Mouse (Mus musculus): Measurements from ENCODE around the gene Adipor1.

Adipor1 gene

GRCm38 (mm10) chr1:134415168-134415831, at the start of gene Adipor1:
Gene Adipor1 (plus strand): TSS chr1:134415378.
- in situ Hi-C loops (cut with MboI, MseI) = no loop called here

- in situ Hi-C loops (cut with MboI, MseI) = no loop called here
These were observed 49.7 kb upstream of the Adipor1 start for GRCm38 (mm10) chr1:134365491-134365890.

GRCm38 (mm10) chr1:134368777-134369337, 46.3 kb upstream of the Adipor1 start:
- in situ Hi-C loops (cut with MboI, MseI) = no loop called here

GRCm38 (mm10) chr1:134374124-134374523, 41.1 kb upstream of the Adipor1 start:
- in situ Hi-C loops (cut with MboI, MseI) = no loop called here

GRCm38 (mm10) chr1:134381051-134381450, 34.1 kb upstream of the Adipor1 start:
- in situ Hi-C loops (cut with MboI, MseI) = no loop called here

- in situ Hi-C loops (cut with MboI, MseI) = no loop called here
These were observed 33.2 kb upstream of the Adipor1 start for GRCm38 (mm10) chr1:134381795-134382625.

GRCm38 (mm10) chr1:134384581-134384980, 30.6 kb upstream of the Adipor1 start:
- in situ Hi-C loops (cut with MboI, MseI) = no loop called here

- in situ Hi-C loops (cut with MboI, MseI) = no loop called here
These were observed 30.0 kb upstream of the Adipor1 start for GRCm38 (mm10) chr1:134385176-134385575.

- in situ Hi-C loops (cut with MboI, MseI) = no loop called here
These were observed 29.5 kb upstream of the Adipor1 start, which contains the start of gene 4933406M09Rik for GRCm38 (mm10) chr1:134385666-134386065. Gene 4933406M09Rik (plus strand): TSS chr1:134385940.

- in situ Hi-C loops (cut with MboI, MseI) = no loop called here
These were observed 21.4 kb upstream of the Adipor1 start for GRCm38 (mm10) chr1:134393827-134394226.

- in situ Hi-C loops (cut with MboI, MseI) = no loop called here
These were observed 17.0 kb upstream of the Adipor1 start for GRCm38 (mm10) chr1:134398210-134398609.

- in situ Hi-C loops (cut with MboI, MseI) = no loop called here
These were observed 15.4 kb upstream of the Adipor1 start for GRCm38 (mm10) chr1:134399735-134400134.

GRCm38 (mm10) chr1:134405509-134406413, 9.4 kb upstream of the Adipor1 start, which contains the start of gene Cyb5r1:
Gene Cyb5r1 (plus strand): TSS chr1:134405559.
- in situ Hi-C loops (cut with MboI, MseI) = loop anchor here (5.0 kb wide), 2 partner anchors 43 to 1757 kb away; partner anchors contain the start of gene Tmem183a

- in situ Hi-C loops (cut with MboI, MseI) = loop anchor here (5.0 kb wide), 2 partner anchors 44 to 1756 kb away; partner anchors contain the start of gene Tmem183a
These were observed 8.8 kb upstream of the Adipor1 start for GRCm38 (mm10) chr1:134406414-134406771.

GRCm38 (mm10) chr1:134408080-134408479, 7.1 kb upstream of the Adipor1 start:
- in situ Hi-C loops (cut with MboI, MseI) = loop anchor here (5.0 kb wide), 2 partner anchors 46 to 1754 kb away; partner anchors contain the start of gene Tmem183a

GRCm38 (mm10) chr1:134411706-134412629, 3.2 kb upstream of the Adipor1 start:
- in situ Hi-C loops (cut with MboI, MseI) = no loop called here

GRCm38 (mm10) chr1:134414038-134414437, 1.1 kb upstream of the Adipor1 start:
- in situ Hi-C loops (cut with MboI, MseI) = no loop called here

- in situ Hi-C loops (cut with MboI, MseI) = no loop called here
These were observed 544 bp upstream of the Adipor1 start for GRCm38 (mm10) chr1:134414501-134415167.

- in situ Hi-C loops (cut with MboI, MseI) = no loop called here
These were observed 3.3 kb downstream of the Adipor1 start for GRCm38 (mm10) chr1:134418414-134418975.
